Mouse (Mus musculus): ENCODE data around the gene Stag3.

- TF ChIP-seq POLR2A (IDR thresholded peaks at IDR 0.05; ENCODE audit: low read depth, low read length), result no peak
- TF ChIP-seq CTCF (IDR thresholded peaks at IDR 0.05; ENCODE audit: extremely low read depth, insufficient read depth, insufficient read length, insufficient replicate concordance), result no peak
Observed at GRCm38 (mm10) chr5:138280829-138281228, 789 bp downstream of the Stag3 start.
